Mouse (Mus musculus): ENCODE results near the gene Mcrs1.
A peak's percentile ranks its signal among the peaks of the same experiment; 100 is the strongest.
"Not testable (repeated sequence)": the region's sequence is repeated elsewhere in the genome, so short reads cannot be mapped to it uniquely, and the experiment has no call there.

Gene Mcrs1

DNA sequence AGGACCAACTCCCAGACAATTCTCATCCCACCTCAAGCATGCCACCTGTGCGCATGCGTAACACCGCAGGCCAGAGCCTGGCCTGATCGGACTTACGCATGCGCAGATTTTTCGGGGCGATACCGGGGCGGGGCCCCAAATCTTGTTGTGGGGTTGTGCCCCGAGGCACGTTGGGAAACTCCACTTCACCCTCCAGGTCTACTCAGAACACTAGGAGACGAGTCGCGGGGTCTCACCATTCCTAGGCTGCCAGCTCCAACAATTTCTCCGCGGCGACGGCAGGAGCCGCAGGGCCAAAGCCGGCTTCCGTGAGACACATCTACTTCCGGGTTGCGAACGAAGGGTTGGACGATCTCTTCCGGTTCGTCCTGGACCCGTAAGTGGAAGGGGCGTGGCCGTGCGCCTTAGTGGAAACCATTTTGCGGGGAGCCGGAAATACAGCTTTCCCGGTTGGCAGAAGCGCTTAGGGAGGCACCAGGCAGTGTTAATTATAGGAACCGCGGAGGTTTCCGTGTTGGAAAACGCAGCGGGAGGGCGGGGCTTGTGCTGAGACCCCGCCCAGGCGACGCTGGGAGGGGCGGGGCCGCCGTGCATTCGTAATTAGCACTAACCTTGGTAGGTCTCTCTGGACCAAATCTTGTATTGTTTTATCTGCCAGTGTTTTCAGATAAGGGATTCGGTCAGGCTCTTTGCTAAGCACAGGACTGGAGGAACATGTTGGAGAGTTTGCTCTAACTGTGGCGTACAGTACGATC is at the start of gene Mcrs1:
Gene Mcrs1, minus strand, starts transcription at position 336 of the 755 bp plus-strand sequence.
- DNase-seq: peak; percentile 96

DNA sequence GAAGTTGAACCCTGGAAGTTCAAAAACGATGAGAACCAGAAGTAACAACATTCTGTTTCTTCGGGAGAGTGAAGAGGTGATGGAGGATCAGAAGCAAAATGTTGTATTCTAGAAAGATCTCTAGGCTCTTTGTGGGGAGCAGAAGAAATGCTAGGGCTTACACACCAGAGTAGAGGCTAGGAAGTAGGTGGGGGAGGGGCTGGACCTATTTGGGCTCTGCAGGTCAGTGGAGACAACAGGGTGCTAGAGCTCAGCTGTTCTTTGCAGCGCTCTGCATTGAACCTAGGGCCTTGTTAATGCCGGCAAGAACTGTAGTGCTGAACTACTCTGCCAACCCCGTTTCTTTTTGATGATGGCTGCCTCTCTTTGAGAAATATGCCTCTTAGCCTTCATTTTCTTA is 44.5 kb upstream of the Mcrs1 start:
- no peak for DNase-seq

DNA sequence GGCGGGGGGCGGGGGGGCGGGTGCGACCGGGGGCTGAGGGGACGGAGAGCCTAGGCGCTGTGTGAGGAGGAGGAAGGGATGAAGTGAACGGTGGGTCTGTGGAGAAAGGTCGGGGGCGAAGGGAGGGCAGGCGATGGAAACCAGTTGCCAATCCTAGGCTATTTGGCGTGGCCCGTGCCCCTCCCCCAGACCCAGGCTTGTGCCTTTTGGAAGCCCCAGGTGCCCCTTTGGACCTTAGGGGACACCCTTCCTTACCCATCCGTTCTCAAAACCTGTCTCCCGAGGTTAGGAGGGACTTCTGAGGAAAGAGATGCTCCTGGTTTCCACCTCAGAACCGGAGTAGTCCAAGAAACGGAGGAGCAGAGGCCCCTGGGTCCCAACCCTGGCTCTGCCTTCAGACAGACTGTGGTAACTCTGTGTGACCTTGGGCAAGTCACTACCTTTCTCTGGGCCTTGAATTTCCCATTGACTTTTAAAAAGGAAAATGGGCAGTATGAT is 43.8 kb upstream of the Mcrs1 start, which contains the start of gene Fam186b:
Gene Fam186b, minus strand, starts transcription at position 405 of the 498 bp plus-strand sequence.
- no peak for DNase-seq

DNA sequence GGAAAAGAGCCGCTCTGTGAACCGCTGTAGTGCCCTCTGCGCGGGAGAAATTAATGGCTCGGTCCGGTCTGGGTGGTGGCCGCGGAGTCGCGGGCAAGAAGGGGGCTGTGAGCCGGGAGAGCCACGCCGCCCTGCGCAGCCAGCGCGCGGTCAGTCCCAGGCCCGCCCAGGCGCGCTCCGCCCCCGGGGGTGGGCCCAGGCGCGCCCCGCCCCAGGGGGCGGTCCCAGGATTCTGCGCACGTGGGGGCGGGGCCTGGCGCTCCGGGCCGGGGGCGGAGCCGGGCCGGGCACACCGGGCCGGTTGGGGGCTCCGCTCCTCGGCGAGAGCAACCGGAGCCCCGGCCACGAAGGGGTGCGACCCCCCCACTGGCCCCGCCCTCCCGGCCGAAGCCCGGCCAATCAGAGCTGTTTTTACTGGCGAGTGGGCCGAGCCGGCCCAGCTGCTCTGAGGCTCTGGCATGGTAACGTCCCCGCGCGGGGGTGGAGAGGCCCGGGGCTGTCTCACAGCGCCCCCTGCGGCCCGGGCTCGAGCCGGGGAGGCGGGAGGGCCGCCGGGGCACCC is 43.1 kb upstream of the Mcrs1 start, which contains the start of gene Prpf40b:
Gene Prpf40b, plus strand, starts transcription at position 275 of the 562 bp plus-strand sequence.
- peak; percentile 98 for DNase-seq

DNA sequence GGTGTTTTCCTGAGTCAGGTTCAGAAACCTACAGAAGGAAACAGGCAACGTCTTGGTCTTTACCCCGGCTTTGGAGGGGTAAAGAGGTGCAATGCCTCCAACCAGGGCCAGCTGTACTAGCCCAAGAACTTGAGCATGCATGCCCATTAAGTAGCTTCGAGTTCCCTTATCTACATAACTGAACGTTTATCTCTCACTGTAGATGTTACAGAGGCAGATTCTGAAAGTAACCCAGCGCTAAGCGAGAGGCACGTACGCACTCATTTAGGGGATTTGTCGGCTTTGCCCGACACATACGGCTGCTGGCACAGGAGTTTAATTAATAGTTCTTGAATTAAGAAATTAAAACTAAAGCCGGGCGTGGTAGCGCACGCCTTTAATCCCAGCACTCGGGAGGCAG is 42.5 kb upstream of the Mcrs1 start:
- no peak for DNase-seq

DNA sequence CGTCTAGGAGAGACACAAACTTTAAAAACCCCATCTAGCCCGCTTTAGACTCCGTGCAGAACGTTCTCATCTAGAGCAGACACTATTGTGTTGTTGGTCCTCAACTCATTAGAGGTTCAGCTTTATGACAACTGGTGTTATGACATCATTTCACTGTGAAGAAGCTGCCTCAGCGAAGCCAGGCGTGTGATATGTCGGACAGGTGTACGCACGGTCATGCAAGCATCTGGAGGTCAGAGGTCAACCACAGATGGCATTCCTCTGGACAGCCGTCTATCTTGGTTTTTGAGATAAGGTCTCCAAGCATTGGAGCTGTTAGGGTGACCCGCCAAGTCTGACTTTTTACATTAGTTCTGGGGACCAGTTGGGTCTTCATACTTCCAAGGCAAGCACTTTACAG is 38.8 kb upstream of the Mcrs1 start:
- no peak for DNase-seq

DNA sequence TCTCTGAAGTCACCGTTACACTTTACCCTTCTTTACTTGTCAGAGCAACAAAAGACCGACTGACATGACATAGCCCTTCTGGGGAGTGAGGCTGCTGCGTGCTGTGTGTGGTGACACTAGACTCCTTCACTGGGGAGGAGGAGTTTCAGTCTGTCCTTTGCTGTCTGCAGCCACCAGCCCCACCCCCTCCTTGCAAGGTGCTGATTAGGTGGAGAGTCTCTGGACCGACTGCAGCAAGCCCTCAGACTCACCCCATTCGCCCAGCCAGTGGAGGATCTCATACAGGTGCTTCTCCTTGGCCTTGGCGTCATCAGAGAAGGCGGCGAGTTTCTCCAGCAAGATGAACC is 33.4 kb upstream of the Mcrs1 start:
- no peak for DNase-seq

DNA sequence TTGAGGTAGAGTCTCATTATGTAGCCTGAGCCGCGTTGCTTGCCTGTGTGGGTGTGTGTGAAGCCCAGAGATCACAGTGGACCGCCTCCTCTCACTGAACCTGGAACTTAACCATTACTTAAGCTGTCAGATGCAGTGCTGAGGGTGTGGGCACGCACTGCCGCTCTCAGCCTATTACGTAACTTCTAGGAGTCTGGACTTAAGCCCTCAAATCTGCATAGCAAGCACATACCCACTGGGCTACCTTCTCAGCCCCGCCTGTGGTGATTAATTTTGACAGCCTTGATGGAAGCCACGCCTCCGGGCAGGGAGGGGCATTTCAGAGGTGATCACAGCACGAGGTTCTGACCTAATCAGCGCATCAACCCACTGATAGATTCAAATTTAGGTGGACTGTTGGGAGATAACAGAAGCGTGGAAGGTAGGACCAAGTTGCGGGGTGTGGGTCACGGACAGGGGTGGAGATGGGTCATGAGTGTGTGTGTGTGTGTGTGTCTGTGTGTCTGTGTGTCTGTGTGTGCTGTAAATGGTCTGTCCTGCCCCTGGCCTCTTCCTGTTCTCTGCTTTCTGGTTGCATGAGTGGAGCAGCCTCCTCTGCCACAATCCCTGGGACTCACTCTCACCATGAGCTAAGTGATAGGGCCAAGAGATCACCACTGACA is 32.9 kb upstream of the Mcrs1 start:
- DNase-seq: no peak

DNA sequence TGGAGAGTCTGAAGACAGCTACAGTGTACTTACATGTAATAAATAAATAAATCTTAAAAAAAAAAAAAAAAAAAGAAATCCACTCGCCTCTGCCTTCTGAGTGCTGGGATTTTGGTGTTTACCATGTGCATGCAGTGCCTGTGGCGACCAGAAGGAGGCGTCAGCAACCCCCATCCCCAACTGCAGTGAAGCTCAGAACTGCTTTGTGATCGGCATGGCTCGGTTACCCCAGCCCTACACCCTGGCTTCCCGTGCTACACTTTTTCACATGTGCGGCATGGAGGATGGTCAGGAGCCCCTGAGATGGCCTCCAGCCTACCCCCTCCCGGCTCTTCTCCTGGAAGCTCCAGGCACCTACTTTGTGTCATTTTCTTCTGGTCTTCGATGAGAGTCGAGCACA is 31.7 kb upstream of the Mcrs1 start:
- DNase-seq: no peak

DNA sequence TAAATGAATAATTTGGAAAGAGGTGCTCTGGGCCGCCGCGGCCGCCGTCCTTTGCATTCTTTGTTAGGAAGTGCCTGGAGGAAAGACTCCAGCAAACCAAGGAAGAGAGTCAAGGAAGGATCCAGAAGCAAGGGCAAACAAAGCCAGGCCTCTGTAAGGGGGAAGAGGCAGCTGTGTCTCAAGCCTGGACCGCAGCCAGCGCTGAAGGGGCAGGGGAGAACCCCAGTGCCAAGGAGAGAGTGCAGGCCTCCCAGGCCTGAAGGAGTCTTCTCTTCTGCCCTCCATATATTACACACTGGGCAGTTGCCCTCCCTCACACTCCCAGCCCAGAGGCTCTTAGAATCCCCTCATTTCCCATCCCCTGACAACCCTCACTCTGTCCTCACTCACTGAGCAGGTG is 26.5 kb upstream of the Mcrs1 start:
- no peak for DNase-seq

DNA sequence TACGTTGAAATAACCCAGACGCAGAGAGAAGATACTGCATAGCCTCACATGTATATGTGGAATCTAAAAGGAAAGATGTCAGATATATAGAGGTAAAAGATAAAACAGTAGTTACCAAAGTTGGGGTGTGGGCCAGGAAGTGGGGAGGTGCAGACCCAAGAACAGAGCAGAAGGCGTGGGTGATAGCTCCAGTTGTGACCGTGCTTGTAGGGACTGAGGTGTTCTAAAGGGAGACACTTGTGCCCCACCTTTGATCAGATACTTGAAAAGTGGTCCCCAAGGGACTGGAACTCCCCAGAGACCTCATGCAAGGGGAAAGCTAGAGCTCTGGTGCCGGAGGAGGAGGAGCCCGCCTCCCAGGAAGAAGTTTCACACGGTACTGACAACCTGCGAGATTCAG is 24.3 kb upstream of the Mcrs1 start:
- DNase-seq: no peak

DNA sequence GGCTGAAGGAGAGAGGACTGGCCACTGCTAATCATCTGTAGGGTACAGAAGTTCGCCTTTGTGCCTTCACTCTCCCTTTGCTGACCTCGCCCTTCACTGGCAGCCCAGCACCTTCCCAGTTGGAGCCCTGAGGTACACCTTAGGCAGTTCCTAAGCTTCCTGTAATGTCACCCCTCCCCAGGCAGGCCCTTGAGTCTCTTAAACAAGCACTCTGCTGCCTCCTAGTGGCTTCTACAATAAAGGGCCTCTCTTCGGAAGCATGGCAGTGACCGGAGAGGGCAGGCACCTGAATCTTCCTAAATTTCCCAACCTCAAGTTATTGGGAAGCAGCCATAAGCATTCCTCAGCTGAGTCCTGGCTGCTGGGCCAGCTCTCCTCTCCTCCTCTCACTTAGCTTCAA is 13.9 kb upstream of the Mcrs1 start:
- no peak for DNase-seq

DNA sequence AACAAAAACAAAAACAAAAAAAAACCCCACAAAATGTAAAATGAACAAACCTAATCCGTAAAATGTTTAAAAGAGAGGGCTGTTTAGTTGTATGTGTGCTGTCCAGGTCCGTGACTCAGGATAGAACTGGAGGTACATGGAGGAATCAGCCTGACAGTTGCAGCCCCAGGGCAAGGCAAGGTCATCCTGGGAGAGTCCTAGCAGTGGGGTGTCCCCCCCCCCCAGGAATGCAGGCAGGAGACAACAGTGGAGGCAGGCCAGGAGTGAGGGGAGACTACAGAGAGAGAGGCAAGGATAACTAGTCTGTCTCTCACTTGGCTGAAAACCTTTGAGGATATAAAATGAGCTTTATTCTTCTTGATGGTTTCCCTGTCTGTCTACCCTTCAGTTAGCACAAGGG is 12.6 kb upstream of the Mcrs1 start:
- no peak for DNase-seq

DNA sequence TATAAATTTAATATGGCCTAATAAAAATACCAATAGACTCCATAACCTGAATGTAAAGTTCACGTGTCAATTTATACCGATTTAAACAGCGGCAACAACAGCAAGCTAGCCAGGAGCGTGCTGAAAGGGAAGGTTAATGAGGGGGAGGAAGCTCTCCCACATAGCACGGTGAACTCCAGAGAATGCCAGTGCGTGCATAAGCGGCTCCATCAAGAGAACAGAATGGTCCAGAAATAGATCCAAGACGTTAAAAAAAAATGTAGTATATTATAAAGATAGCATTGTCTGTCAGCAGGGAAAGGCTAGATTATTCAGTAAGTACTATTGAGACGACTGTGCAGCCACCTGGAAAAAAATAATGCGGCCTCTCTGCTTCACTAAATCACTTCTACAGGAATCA is 10.9 kb upstream of the Mcrs1 start:
- no peak for DNase-seq

DNA sequence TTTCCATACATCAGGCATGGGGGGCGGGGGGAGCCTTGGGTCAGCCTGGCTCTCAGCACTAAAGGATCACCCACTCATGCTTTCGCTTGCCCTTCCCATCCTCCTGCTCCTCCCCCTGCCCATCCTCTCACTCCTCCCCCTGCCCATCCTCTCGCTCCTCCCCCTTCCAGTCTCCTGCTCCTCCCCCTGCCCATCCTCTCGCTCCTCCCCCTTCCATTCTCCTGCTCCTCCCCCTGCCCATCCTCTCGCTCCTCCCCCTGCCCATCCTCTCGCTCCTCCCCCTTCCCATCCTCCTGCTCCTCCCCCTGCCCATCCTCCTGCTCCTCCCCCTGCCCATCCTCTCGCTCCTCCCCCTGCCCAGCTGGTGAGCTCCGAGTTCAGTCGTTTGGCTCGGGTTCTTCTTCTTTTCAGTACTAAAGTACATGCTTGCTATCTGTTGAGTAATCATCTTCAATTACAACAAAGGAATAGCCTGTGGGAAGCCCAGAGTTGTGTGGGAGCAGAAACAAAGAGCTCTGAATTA is 8.0 kb upstream of the Mcrs1 start:
- DNase-seq: peak; percentile 50

DNA sequence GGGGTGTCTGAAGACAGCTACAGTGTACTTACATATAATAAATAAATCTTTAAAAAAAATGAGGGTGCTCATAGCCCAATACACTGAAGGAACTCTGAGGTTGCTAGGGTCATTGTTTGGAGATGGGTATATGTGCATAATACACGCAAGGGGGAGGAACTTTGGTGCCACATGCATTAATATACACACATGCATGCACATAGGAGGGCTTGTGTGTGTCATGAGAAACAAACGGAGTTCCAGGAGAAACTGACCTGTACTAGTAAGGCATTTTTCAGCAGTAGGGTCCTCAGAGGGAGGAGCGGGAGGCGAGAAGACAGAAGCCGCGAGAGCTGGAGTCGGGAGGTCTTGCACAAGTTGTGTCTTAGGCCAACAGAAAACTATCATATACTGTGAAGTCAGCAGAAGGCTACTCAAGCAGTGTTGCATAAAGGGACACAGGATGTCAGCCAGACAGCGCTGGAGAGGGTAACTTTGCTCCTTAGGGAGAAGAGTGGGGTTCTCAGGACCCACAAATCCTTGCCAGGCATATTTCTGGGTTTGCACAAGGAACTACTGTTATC is 7.5 kb upstream of the Mcrs1 start:
- DNase-seq: no peak

DNA sequence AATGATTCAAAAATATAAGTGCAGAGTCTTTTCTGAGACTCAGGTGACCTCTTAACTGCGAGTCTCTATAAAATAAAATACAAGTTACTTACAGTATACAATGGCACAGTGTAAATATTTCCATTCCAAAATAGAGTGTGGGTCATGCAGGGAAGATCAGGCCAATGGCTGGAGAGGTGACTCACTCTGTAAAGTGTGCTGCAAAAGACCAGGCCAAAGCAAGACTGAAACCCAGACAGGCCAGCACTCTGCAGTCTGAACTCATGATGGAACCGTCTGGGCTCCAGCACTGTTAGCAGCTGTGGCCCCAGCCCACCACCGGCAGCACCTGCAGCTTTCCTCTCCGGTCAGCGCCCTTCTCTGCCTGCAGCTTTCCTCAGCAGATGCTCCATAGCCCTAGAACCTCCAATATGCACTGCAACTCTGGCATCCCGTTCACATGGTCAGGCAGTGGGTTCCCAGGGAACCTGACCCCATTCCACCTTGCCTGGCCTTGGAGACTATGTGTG is 3.5 kb upstream of the Mcrs1 start:
- no peak for DNase-seq

DNA sequence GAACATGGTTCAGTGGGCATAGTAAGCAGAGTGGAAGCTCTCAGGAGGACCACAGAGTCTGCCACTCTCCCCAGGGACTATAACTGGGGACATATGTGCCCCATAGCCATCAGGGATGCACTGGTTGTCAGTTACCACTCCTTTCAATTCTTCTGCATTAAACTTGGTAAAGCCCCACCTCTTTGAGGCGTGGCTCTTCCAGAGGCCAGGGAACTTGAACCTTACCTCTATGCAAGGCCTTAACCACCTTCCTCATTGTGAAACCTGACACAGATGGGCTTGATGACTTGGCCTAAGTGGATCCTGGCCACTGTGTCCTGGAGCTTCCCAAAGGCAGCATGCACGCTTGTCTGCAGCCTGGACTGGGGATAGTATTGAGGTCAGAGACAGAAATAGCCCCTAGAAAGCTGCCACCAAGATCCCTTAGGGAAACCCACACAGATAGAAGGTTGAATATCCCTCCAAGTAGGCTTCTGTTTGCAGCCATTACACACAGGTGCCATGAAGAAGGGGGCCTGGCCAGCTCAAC is 2.8 kb upstream of the Mcrs1 start:
- DNase-seq: no peak

DNA sequence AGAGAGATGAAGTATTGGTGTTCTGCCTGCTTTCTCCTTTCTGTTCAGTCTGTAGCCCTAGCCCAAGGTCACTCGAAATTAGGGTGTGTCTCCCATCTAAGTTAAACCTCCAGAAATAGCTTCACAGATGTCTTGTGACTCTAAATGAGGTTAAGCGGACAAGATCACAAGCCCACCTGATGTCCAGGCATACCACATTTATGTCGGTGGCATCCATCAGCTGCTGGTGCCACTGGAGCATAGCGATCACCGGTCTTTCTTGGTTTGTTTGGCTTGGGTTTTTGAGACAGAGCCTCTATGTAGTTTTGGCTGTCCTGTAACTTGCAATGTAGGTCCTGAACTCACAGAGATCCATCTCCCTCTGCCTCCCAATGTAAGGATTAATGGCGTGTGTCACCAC is 2.0 kb upstream of the Mcrs1 start:
- no peak for DNase-seq

DNA sequence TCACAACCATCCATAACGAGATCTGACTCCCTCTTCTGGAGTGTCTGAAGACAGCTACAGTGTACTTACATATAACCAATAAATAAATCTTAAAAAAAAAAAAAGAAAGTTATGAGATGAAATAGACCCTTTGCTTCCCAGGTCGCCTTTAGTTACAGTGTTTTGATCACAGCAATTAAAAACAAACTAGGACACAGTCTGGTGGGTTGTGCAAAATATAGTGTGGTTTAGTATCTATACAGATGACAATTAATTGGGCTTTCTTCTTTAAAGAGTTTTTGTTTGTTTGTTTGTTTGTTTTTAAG is 1.4 kb upstream of the Mcrs1 start:
- not testable (repeated sequence) for DNase-seq

DNA sequence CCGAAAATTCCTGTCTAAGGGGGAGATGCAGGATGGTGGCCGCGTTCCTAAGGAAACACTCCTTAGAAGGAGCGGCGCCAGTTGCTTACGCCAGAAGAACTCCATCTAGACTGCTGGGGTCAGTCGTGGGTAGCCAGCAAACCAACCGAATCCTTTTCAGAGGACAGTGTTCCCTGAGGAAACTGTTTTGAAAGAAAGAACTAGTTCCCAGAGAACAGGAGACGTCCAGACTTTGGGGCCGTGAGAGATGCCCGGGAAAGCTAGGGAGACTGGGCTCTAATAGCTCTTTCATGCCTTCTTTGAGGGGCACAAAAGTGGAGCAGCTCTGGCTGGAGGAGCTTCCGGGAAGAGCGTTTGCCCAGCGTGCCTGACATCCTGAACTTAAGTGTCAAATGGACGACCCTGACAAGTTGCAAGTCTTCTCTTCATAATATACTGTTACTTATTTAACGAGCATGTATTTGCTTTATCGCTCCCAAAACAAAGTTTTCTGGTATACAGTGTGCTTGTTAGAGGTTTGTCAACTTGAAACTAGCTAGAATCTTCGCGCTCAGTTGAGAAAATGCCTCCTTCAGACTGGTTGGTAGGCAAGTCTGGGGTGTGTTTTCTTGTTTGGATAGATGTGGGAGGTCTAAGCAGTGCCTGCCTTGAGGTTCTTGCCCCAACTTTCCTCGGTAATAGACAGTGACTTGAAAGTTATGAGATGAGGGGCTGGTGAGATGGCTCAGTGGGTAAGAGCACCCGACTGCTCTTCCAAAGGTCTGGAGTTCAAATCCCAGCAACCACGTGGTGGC is 817 bp upstream of the Mcrs1 start:
- no peak for DNase-seq

DNA sequence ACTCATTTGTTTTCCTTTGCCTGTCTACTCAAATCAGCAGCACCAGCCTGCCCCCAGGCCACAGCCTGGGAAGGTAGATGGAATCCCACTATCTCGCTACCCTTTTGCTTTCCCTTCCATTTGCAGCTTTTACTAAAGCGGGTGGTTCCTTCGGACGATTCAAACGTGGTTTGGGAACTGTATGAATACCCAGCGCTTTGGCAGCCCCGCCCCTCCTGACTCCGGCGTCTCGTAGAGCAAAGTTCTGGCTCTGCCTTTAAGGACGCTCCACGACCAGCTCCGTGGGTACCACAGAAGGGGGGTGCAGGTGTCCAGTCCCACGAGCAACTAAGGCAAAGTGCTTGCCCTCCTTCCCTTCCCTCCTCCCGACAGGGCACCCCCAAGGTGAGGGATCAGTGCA is 650 bp downstream of the Mcrs1 start:
- DNase-seq: not testable (repeated sequence)
